Mouse (Mus musculus): Measurements from ENCODE around the gene Fars2. TPM values are rescaled to one million over a fixed set of nuclear protein-coding genes. Genes with fewer than 3 reads are reported as not detected.

Gene Fars2
- polyA plus RNA-seq, 1 experiment from 2014 or later = 33.0 TPM

DNA sequence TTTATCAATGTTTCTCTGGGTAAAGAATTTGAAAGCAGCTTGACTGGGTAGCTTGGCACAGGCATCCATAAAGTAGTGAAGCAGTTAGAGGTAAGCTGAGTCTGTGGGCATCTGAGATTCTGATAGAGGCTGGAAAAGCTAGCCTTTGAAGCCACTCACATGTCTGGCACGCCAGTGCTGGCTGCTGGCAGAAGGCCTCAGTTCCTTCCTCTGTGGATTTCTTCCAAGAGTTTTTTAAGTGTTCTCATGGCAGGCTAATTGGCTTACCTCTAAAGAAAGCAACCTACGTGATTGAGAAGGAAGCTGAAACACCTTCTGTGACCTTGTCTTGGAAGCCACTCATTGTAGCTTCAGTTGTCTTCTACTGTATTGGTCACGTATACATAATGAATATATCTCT lies 600.2 kb downstream of the Fars2 start:
- ATAC-seq (ENCODE audit: low FRiP score, low TSS enrichment) = no peak
- H3K4me1 ChIP-seq (ENCODE audit: control insufficient read depth, insufficient read depth, low read length) = no peaks in the 10 kb centered on the region
- no peak for DNase-seq
- 79% methylated on average over 3 of the region's 3 CpGs for WGBS
- no peak overlapping the region for H3K27ac ChIP-seq (replicated peaks; ENCODE audit: low read depth, low read length)
- H3K36me3 ChIP-seq (ENCODE audit: control insufficient read depth, insufficient read depth, low read length) = no peaks in the 10 kb centered on the region
- no peaks in the 10 kb centered on the region for H3K9me3 ChIP-seq (ENCODE audit: control insufficient read depth, low read length)
- peaks cover 6% of the 10 kb centered on the region; the same call in 1 of the 2 replicates for H3K27me3 ChIP-seq (ENCODE audit: control insufficient read depth, insufficient read depth, low read length)
- no peak overlapping the region for H3K4me3 ChIP-seq (replicated peaks; ENCODE audit: low read depth, low read length)
- H3K9ac ChIP-seq (replicated peaks; ENCODE audit: low read length) = no peak overlapping the region
- H3K4me2 ChIP-seq (ENCODE audit: low read length) = no peak overlapping the region

- DNase-seq = no peak
- 93% methylated on average over 5 of the region's 5 CpGs for WGBS
Observed at GRCm38 (mm10) chr13:36720297-36721017, 603.2 kb downstream of the Fars2 start.

DNA sequence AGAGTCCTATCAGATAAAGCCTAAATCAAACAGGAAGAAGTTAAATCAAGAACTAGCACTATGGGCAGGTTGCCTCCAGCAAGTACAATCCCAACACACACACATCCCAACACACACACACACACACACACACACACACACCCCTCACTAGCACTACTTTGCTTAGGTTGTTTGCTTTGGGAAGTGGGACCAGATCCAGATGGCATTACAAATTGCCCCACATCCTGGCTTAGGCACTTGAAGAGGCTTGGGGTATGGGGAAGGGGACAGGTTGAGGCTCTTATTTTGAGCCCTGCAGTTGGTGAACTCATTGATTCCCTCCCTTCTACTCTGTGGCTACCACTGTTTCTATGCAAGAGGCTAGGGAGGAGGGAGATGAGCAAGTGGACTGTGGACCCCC lies 605.1 kb downstream of the Fars2 start:
- peaks cover 11% of the 10 kb centered on the region; the same call in 1 of the 2 replicates for H3K4me1 ChIP-seq (ENCODE audit: control insufficient read depth, insufficient read depth, low read length)
- no peak overlapping the region for H3K4me2 ChIP-seq (ENCODE audit: low read length)
- DNase-seq (no peak), ATAC-seq (ENCODE audit: low FRiP score, low TSS enrichment) (no peak)
- no peaks in the 10 kb centered on the region for H3K9me3 ChIP-seq (ENCODE audit: control insufficient read depth, low read length)
- H3K27ac ChIP-seq (replicated peaks; ENCODE audit: low read depth, low read length) = peak overlapping the region; percentile 86; the same call in 1 of the 2 replicates
- no peak overlapping the region for H3K9ac ChIP-seq (replicated peaks; ENCODE audit: low read length)
- H3K4me3 ChIP-seq (replicated peaks; ENCODE audit: low read depth, low read length) = no peak overlapping the region
- peaks cover 23% of the 10 kb centered on the region for H3K27me3 ChIP-seq (ENCODE audit: control insufficient read depth, insufficient read depth, low read length)
- H3K36me3 ChIP-seq (ENCODE audit: control insufficient read depth, insufficient read depth, low read length) = no peaks in the 10 kb centered on the region

More at GRCm38 (mm10) chr13:36720297-36721017, 603.2 kb downstream of the Fars2 start:
- no peak for ATAC-seq (ENCODE audit: low FRiP score, low TSS enrichment)
- no peak overlapping the region for H3K4me2 ChIP-seq (ENCODE audit: low read length)
- peaks cover 23% of the 10 kb centered on the region for H3K27me3 ChIP-seq (ENCODE audit: control insufficient read depth, insufficient read depth, low read length)
- no peaks in the 10 kb centered on the region for H3K36me3 ChIP-seq (ENCODE audit: control insufficient read depth, insufficient read depth, low read length)
- H3K4me1 ChIP-seq (ENCODE audit: control insufficient read depth, insufficient read depth, low read length) = peaks cover 6% of the 10 kb centered on the region; the same call in 1 of the 2 replicates
- no peaks in the 10 kb centered on the region for H3K9me3 ChIP-seq (ENCODE audit: control insufficient read depth, low read length)
- H3K9ac ChIP-seq (replicated peaks; ENCODE audit: low read length) = no peak overlapping the region
- H3K4me3 ChIP-seq (replicated peaks; ENCODE audit: low read depth, low read length) = no peak overlapping the region
- no peak overlapping the region for H3K27ac ChIP-seq (replicated peaks; ENCODE audit: low read depth, low read length)

DNA sequence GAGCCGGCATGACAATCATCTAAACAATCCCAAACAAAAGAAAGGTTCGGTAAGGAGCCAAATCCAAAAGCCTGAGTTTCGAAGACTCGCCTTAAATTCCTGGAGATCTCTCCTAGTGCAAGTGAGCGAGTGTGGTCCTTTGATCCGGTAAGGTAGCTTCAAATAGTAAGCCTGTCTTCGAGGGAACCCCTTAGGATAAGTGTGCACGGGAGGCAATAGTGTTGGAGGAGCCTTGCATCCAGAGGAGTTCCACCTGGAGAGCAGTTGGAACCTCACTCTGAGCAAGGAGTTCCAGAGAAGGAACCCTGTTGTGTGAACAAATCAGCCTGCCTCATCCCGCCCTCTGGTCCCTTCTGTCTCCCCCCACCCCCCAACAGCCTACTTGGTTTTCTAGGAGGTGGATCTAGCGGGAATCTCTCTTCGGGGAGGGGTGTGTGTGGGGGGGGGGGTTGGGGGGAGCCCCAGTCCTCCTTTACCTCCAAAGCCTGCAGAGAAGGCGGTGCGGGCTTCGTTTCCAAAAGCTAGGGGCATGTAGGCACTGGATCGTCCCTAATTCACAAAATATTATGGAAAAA lies 606.6 kb downstream of the Fars2 start:
- peak; percentile 50 for DNase-seq
- peak; percentile 6; the same call in 1 of the 2 replicates for ATAC-seq (ENCODE audit: low FRiP score, low TSS enrichment)

DNA sequence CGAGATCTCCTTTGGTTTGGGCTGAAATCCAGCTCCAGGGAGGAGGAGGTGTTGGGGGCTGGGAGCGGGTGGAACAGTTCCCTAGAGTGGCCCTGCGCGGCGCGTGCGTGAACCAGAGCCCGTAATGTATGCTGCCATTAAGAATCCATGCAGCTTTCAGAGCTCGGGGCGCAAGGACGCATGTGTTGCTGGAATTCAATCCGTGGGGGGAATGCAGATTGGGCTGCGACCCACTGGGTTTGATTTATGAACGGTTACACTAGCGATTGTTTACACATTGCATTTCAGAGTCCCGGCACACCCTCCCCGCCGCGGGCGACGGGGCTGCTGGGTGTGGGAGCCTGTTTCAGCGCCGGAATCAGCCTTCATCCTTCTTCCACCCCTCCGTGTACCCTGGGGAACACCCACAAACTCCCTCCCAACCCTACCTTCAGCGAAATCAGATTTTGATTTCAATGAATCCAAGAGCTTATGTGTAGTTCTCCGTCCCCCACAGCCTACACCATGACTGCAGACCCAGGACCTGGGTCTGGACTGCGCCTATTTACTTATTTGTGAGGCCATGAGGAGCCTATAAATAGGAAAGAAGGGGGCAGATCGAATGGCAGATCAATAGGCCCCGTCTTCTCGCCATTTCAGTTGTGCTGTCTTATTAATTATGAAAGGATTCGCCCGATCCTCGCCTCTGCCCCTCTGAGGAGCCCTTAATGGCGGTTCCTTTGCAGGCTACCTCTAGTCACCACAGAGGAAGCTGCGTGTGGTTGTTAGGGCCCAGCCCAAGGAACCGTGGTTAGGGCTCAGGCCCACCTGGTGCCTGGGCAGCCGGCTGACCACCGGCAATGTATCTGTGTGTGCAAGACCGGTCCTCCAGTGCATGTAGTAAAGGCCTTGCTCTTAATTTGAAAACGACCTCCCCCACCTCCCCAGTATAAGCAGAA lies 607.6 kb downstream of the Fars2 start:
- Histone ChIP-seq H3K4me2 (ENCODE audit: low read length) (peak overlapping the region; percentile 76), H3K27ac (replicated peaks; ENCODE audit: low read depth, low read length) (peak overlapping the region; percentile 86), H3K27me3 (ENCODE audit: control insufficient read depth, insufficient read depth, low read length) (peaks cover 40% of the 10 kb centered on the region), H3K36me3 (ENCODE audit: control insufficient read depth, insufficient read depth, low read length) (no peaks in the 10 kb centered on the region), H3K4me1 (ENCODE audit: control insufficient read depth, insufficient read depth, low read length) (peaks cover 11% of the 10 kb centered on the region; the same call in 1 of the 2 replicates), H3K9ac (replicated peaks; ENCODE audit: low read length) (peak overlapping the region; percentile 26; the same call in 1 of the 2 replicates), H3K9me3 (ENCODE audit: control insufficient read depth, low read length) (no peaks in the 10 kb centered on the region), H3K4me3 (replicated peaks; ENCODE audit: low read depth, low read length) (peak overlapping the region; percentile 20)
- WGBS = under 1% methylated on average over 40 of the region's 40 CpGs
- ATAC-seq (ENCODE audit: low FRiP score, low TSS enrichment) (peak; percentile 82), DNase-seq (peak; percentile 92)

More for the DNA sequence above, 606.6 kb downstream of the Fars2 start:
- peaks cover 11% of the 10 kb centered on the region; the same call in 1 of the 2 replicates for H3K4me1 ChIP-seq (ENCODE audit: control insufficient read depth, insufficient read depth, low read length)
- peaks cover 30% of the 10 kb centered on the region for H3K27me3 ChIP-seq (ENCODE audit: control insufficient read depth, insufficient read depth, low read length)
- no peaks in the 10 kb centered on the region for H3K36me3 ChIP-seq (ENCODE audit: control insufficient read depth, insufficient read depth, low read length)
- H3K9ac ChIP-seq (replicated peaks; ENCODE audit: low read length) = 0 out of 2 replicates have a peak overlapping the region, but pooled peaks have one; percentile 30
- peak overlapping the region; percentile 86 for H3K27ac ChIP-seq (replicated peaks; ENCODE audit: low read depth, low read length)
- H3K9me3 ChIP-seq (ENCODE audit: control insufficient read depth, low read length) = no peaks in the 10 kb centered on the region
- peak overlapping the region; percentile 76 for H3K4me2 ChIP-seq (ENCODE audit: low read length)
- WGBS = 3% methylated on average over 15 of the region's 15 CpGs
- H3K4me3 ChIP-seq (replicated peaks; ENCODE audit: low read depth, low read length) = peak overlapping the region; percentile 20; the same call in 1 of the 2 replicates

DNA sequence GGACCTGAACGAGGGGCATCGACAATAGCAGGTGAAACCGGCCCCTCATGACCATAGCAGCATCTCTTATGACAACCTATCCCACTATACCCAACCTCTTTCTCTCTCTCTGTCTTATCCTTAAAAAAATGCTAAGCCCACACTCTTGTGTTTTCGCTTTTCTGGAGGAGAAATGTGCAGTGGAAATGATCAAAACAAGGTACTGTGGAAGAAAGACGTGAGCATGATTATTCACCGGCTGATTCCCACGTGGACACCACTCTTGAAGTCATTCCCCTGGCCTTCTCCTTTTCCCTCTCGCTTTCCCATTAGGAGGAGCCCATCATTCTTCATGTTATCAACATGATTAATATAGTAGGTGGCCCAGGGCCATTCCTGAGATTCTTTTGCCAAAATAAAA lies 608.7 kb downstream of the Fars2 start:
- under 1% methylated on average over 8 of the region's 8 CpGs for WGBS
- H3K4me3 ChIP-seq (replicated peaks; ENCODE audit: low read depth, low read length) = peak overlapping the region; percentile 56
- H3K9ac ChIP-seq (replicated peaks; ENCODE audit: low read length) = peak overlapping the region; percentile 84; the same call in 1 of the 2 replicates
- ATAC-seq (ENCODE audit: low FRiP score, low TSS enrichment) = no peak
- peak overlapping the region; percentile 96 for H3K27ac ChIP-seq (replicated peaks; ENCODE audit: low read depth, low read length)
- H3K27me3 ChIP-seq (ENCODE audit: control insufficient read depth, insufficient read depth, low read length) = peaks cover 46% of the 10 kb centered on the region
- peaks cover 11% of the 10 kb centered on the region; the same call in 1 of the 2 replicates for H3K4me1 ChIP-seq (ENCODE audit: control insufficient read depth, insufficient read depth, low read length)
- H3K4me2 ChIP-seq (ENCODE audit: low read length) = peak overlapping the region; percentile 76
- no peaks in the 10 kb centered on the region for H3K36me3 ChIP-seq (ENCODE audit: control insufficient read depth, insufficient read depth, low read length)
- H3K9me3 ChIP-seq (ENCODE audit: control insufficient read depth, low read length) = no peaks in the 10 kb centered on the region
- peak; percentile 61 for DNase-seq

- H3K4me2 ChIP-seq (ENCODE audit: low read length) = peak overlapping the region; percentile 76
- DNase-seq (peak; percentile 71), ATAC-seq (ENCODE audit: low FRiP score, low TSS enrichment) (no peak)
- H3K27ac ChIP-seq (replicated peaks; ENCODE audit: low read depth, low read length) = peak overlapping the region; percentile 96
- H3K4me3 ChIP-seq (replicated peaks; ENCODE audit: low read depth, low read length) = peak overlapping the region; percentile 56
- H3K4me1 ChIP-seq (ENCODE audit: control insufficient read depth, insufficient read depth, low read length) = peaks cover 11% of the 10 kb centered on the region; the same call in 1 of the 2 replicates
- peak overlapping the region; percentile 84 for H3K9ac ChIP-seq (replicated peaks; ENCODE audit: low read length)
- 0% methylated on average over 24 of the region's 24 CpGs for WGBS
- H3K36me3 ChIP-seq (ENCODE audit: control insufficient read depth, insufficient read depth, low read length) = no peaks in the 10 kb centered on the region
- no peaks in the 10 kb centered on the region for H3K9me3 ChIP-seq (ENCODE audit: control insufficient read depth, low read length)
- peaks cover 49% of the 10 kb centered on the region for H3K27me3 ChIP-seq (ENCODE audit: control insufficient read depth, insufficient read depth, low read length)
Observed at GRCm38 (mm10) chr13:36726551-36726950, 609.3 kb downstream of the Fars2 start.
